Mouse (Mus musculus) forebrain, embryonic 16.5 days (tissue): ENCODE measurements around the gene Gm17542. TPM values are rescaled to one million over a fixed set of nuclear protein-coding genes. Genes with fewer than 3 reads are reported as not detected.

ENCODE experiments used
- ATAC-seq: fragments of 200-750 bp; cut with Nextera tagmentation; 2 replicates; pipeline ENCODE4 v1.8.0; 2017; ENCODE audit warnings: mild to moderate bottlenecking, moderate library complexity
- H3K27ac ChIP-seq: fragments of 300-500 bp; sonication (generic); 2 replicates; pipeline ENCODE4 v1.5.1; 2014; ENCODE audit warnings: low read length, control low read depth
- H3K27me3 ChIP-seq: fragments of 300-500 bp; sonication (generic); replicated peaks from 2 replicates; pipeline ENCODE4 v1.6.1; 2014; ENCODE audit warnings: low read length; ENCODE audit not compliant: control insufficient read depth, insufficient read depth
- H3K36me3 ChIP-seq: fragments of 300-500 bp; sonication (generic); 2 replicates; pipeline ENCODE4 v1.6.1; 2014; ENCODE audit not compliant: control insufficient read depth, insufficient read depth
- H3K4me1 ChIP-seq: fragments of 300-500 bp; sonication (generic); replicated peaks from 2 replicates; pipeline ENCODE4 v1.6.1; 2014; ENCODE audit warnings: low read length; ENCODE audit not compliant: control insufficient read depth, insufficient read depth
- H3K4me2 ChIP-seq: fragments of 300-500 bp; sonication (generic); 2 replicates; pipeline ENCODE4 v1.6.1; 2014; ENCODE audit warnings: mild to moderate bottlenecking, low read length, control low read depth
- H3K4me3 ChIP-seq: fragments of 300-500 bp; sonication (generic); replicated peaks from 2 replicates; pipeline ENCODE4 v1.5.1; 2014; ENCODE audit warnings: mild to moderate bottlenecking, low read length, control low read depth
- H3K9ac ChIP-seq: fragments of 300-500 bp; sonication (generic); replicated peaks from 2 replicates; pipeline ENCODE4 v1.6.1; 2014; ENCODE audit warnings: low read depth, low read length, control low read depth
- H3K9me3 ChIP-seq: fragments of 300-500 bp; sonication (generic); 2 replicates; pipeline ENCODE4 v1.6.1; 2016; ENCODE audit warnings: low read length; ENCODE audit not compliant: control insufficient read depth
- WGBS: fragments of 180-500 bp; shearing (Covaris S2); extraction: QIAGEN DNeasy Blood & Tissue Kit; methylation state at CpG from one replicate; pipeline ENCODE4 v1.1.7; 2014; 5-methylcytosine and 5-hydroxymethylcytosine counted together
- polyA plus RNA-seq: library from polyadenylated mRNA; unstranded; fragments of >200 nt; fragmentation: Nextera tagmentation; extraction: Ambion mirVana; gene quantifications from 2 replicates; pipeline ENCODE4 v1.2.1, GENCODE M21; 2015

Gene Gm17542
- polyA plus RNA-seq, 1 experiment from 2014 or later = not detected

GRCm38 (mm10) chr10:58698955-58699354 is 19.1 kb downstream of the Gm17542 start:
- Histone ChIP-seq H3K9me3 (no peaks in the 10 kb centered on the region), H3K27ac (no peak overlapping the region), H3K27me3 (no peaks in the 10 kb centered on the region), H3K36me3 (no peaks in the 10 kb centered on the region), H3K4me3 (no peak overlapping the region), H3K4me1 (peaks cover 3% of the 10 kb centered on the region), H3K4me2 (no peak overlapping the region), H3K9ac (no peak overlapping the region)
- no peak for ATAC-seq
- WGBS = 88% methylated on average over 4 of the region's 4 CpGs

GRCm38 (mm10) chr10:58691051-58691450 is 27.0 kb downstream of the Gm17542 start:
- H3K27me3 ChIP-seq = no peaks in the 10 kb centered on the region
- H3K9me3 ChIP-seq = no peaks in the 10 kb centered on the region
- no peak overlapping the region for H3K9ac ChIP-seq
- WGBS = 76% methylated on average over 6 of the region's 7 CpGs
- no peak overlapping the region for H3K4me3 ChIP-seq
- no peak for ATAC-seq
- no peaks in the 10 kb centered on the region for H3K36me3 ChIP-seq
- no peaks in the 10 kb centered on the region for H3K4me1 ChIP-seq
- H3K27ac ChIP-seq = no peak overlapping the region
- H3K4me2 ChIP-seq = no peak overlapping the region

GRCm38 (mm10) chr10:58679298-58679697 is 38.7 kb downstream of the Gm17542 start:
- peaks cover 9% of the 10 kb centered on the region for H3K27me3 ChIP-seq
- H3K4me3 ChIP-seq = no peak overlapping the region
- H3K9me3 ChIP-seq = no peaks in the 10 kb centered on the region
- H3K9ac ChIP-seq = no peak overlapping the region
- H3K36me3 ChIP-seq = no peaks in the 10 kb centered on the region
- H3K4me1 ChIP-seq = peaks cover 3% of the 10 kb centered on the region; the same call in 1 of the 2 replicates
- no peak overlapping the region for H3K27ac ChIP-seq
- no peak for ATAC-seq
- no peak overlapping the region for H3K4me2 ChIP-seq
- WGBS = 87% methylated on average over 6 of the region's 6 CpGs

DNA sequence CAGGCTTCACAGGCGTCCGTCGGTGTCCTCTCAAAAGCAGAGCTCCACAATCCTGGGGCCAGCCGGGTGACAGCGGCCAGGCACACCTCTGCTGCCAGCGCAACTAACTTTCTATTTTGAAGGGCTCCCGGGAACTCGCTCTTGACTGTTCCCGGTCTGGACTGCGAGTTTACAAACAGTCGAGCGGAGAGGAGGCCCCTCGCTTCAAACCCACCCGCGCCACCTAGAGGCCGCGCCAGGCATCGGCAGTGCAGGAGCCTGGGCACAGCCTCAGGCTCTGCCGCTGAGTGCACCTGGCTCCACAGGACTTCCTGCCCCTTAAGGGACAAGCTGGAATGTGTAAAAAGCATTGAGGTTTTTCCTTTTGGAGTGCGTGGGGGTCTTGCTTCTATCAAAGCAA is 42.5 kb downstream of the Gm17542 start, which contains the start of gene Edar:
Edar (minus strand) TSS at position 122 of the 400 bp plus-strand sequence.
- WGBS = 1% methylated on average over 20 of the region's 20 CpGs
- peaks cover 21% of the 10 kb centered on the region for H3K4me1 ChIP-seq
- peak within 1 kb of the TSS; percentile 26 for H3K4me3 ChIP-seq
- peaks cover 9% of the 10 kb centered on the region for H3K27me3 ChIP-seq
- H3K9ac ChIP-seq = no peak within 1 kb of the TSS; the same call in 1 of the 2 replicates
- H3K27ac ChIP-seq = no peak within 1 kb of the TSS
- no peaks in the 10 kb centered on the region for H3K36me3 ChIP-seq
- H3K9me3 ChIP-seq = no peaks in the 10 kb centered on the region
- peak; percentile 41 for ATAC-seq
- peak within 1 kb of the TSS; percentile 46 for H3K4me2 ChIP-seq

- Histone ChIP-seq H3K4me3 (peak overlapping the region; percentile 26), H3K4me1 (peaks cover 21% of the 10 kb centered on the region), H3K9ac (peak overlapping the region; percentile 34; the same call in 1 of the 2 replicates), H3K36me3 (no peaks in the 10 kb centered on the region), H3K9me3 (no peaks in the 10 kb centered on the region), H3K27ac (peak overlapping the region; percentile 54), H3K4me2 (peak overlapping the region; percentile 48), H3K27me3 (peaks cover 7% of the 10 kb centered on the region; the same call in 1 of the 2 replicates)
- peak; percentile 94 for ATAC-seq
- 4% methylated on average over 15 of the region's 15 CpGs for WGBS
Observed at GRCm38 (mm10) chr10:58673278-58674061, 44.5 kb downstream of the Gm17542 start.

DNA sequence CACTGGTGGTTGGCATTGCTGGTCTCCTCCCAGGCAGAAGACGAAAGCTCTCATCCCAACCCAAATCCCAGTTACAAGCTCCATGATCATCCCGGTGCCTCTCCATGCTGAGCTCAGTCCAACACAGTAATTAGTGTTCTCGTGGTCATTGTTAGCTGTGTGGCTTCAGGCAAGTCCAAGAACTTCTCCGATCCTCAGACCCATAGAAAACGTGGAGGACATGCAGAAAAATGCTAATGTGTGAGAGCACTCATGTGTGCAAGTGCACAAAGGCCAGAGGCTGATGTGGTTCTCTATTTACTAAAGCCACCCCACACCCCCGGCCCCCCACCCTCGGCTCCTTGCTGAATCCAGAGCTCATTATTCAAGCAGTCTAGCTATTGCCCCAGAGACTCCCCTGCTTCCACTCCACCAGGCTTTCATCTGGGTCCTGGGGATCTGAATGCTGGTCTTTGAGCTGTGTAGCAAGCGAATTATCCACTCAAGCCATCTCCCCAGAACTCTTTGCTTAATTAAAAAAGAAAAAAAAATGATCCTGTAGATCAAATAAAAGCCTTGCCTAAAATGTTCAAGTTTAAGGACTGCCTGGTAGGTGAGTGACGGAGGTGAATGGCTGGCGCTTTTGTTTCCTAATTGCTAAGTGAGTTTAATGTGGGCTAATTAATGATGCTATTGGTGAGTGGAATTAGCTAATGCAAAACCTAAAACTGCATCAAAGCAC is 45.3 kb downstream of the Gm17542 start:
- WGBS = 10% methylated on average over 10 of the region's 10 CpGs
- Histone ChIP-seq H3K9me3 (no peaks in the 10 kb centered on the region), H3K27ac (no peak overlapping the region), H3K36me3 (no peaks in the 10 kb centered on the region), H3K27me3 (peaks cover 9% of the 10 kb centered on the region; the same call in 1 of the 2 replicates), H3K9ac (no peak overlapping the region), H3K4me2 (no peak overlapping the region; the same call in 1 of the 2 replicates), H3K4me1 (peaks cover 21% of the 10 kb centered on the region), H3K4me3 (no peak overlapping the region)
- peak; percentile 89 for ATAC-seq

DNA sequence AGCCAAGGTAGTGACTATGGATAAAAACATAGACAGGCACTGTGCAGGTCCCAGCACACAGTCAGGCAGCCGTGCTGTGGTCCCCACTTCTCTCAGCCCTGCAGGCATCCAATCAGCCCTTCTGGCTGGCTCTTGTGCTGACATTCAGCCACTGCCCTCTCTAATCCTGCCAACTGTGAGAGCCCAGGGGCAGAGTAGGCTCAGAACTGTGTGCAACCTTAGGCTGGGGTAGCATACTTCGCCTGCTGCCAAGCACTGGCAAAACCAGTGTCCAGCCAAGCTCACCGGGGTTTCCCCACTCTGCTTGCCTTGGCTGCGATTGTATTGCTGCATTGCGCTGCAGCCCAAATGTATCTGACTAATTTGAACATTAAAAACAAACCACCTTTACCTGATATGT is 54.1 kb downstream of the Gm17542 start:
- no peak overlapping the region for H3K4me2 ChIP-seq
- H3K27me3 ChIP-seq = peaks cover 3% of the 10 kb centered on the region; the same call in 1 of the 2 replicates
- WGBS = 67% methylated on average over 5 of the region's 5 CpGs
- no peaks in the 10 kb centered on the region for H3K36me3 ChIP-seq
- no peaks in the 10 kb centered on the region for H3K9me3 ChIP-seq
- H3K4me1 ChIP-seq = peaks cover 7% of the 10 kb centered on the region; the same call in 1 of the 2 replicates
- 0 out of 2 replicates have a peak overlapping the region, but pooled peaks have one; percentile 8 for H3K27ac ChIP-seq
- ATAC-seq = peak; percentile 84
- H3K4me3 ChIP-seq = no peak overlapping the region
- H3K9ac ChIP-seq = no peak overlapping the region
